Mouse (Mus musculus) stomach, embryonic 16.5 days (tissue): Measurements from ENCODE around the gene Nwd1. TPM values are rescaled to one million over a fixed set of nuclear protein-coding genes. Genes with fewer than 3 reads are reported as not detected.
A peak's percentile ranks its signal among the peaks of the same experiment; 100 is the strongest.

Source experiments
- ATAC-seq: fragments of 200-750 bp; cut with Nextera tagmentation; 2 replicates; pipeline ENCODE4 v1.8.0; 2017; ENCODE audit warnings: moderate number of reproducible peaks, moderate TSS enrichment; ENCODE audit not compliant: insufficient read depth, low FRiP score
- H3K27ac ChIP-seq: fragments of 300-500 bp; sonication (generic); 2 replicates; pipeline ENCODE4 v1.5.1; 2014; ENCODE audit warnings: low read length
- H3K27me3 ChIP-seq: fragments of 300-500 bp; sonication (generic); 2 replicates; pipeline ENCODE4 v1.6.1; 2014; ENCODE audit warnings: low read length, control low read depth, mixed read lengths; ENCODE audit not compliant: control insufficient read depth, insufficient read depth
- H3K36me3 ChIP-seq: fragments of 300-500 bp; sonication (generic); 2 replicates; pipeline ENCODE4 v1.6.1; 2014; ENCODE audit warnings: low read length; ENCODE audit not compliant: control insufficient read depth, insufficient read depth
- H3K4me1 ChIP-seq: fragments of 300-500 bp; sonication (generic); 2 replicates; pipeline ENCODE4 v1.6.1; 2014; ENCODE audit warnings: low read length, control low read depth, mixed read lengths; ENCODE audit not compliant: control insufficient read depth, insufficient read depth
- H3K4me2 ChIP-seq: fragments of 300-500 bp; sonication (generic); 2 replicates; pipeline ENCODE4 v1.6.1; 2014; ENCODE audit warnings: low read depth, low read length, mixed read lengths
- H3K4me3 ChIP-seq: fragments of 300-500 bp; sonication (generic); replicated peaks from 2 replicates; pipeline ENCODE4 v1.5.1; 2014; ENCODE audit warnings: mild to moderate bottlenecking, low read length
- H3K9ac ChIP-seq: fragments of 300-500 bp; sonication (generic); 2 replicates; pipeline ENCODE4 v1.6.1; 2014; ENCODE audit warnings: low read length
- H3K9me3 ChIP-seq: fragments of 300-500 bp; sonication (generic); replicated peaks from 2 replicates; pipeline ENCODE4 v1.6.1; 2016; ENCODE audit warnings: low read length, control low read depth; ENCODE audit not compliant: control insufficient read depth
- WGBS: fragments of 180-500 bp; shearing (Covaris S2); extraction: QIAGEN DNeasy Blood & Tissue Kit; methylation state at CpG from one replicate; pipeline ENCODE4 v1.1.7; 2014; 5-methylcytosine and 5-hydroxymethylcytosine counted together
- polyA plus RNA-seq: library from polyadenylated mRNA; unstranded; fragments of >200 nt; fragmentation: Nextera tagmentation; extraction: Ambion mirVana; gene quantifications from 2 replicates; pipeline ENCODE4 v1.2.1, GENCODE M21; 2015

Gene Nwd1
- 0.09 and 0.51 TPM in 2 replicates for polyA plus RNA-seq

GRCm38 (mm10) chr8:72646060-72646767 lies at the start of gene Nwd1:
TSS of gene Nwd1 (plus strand) at chr8:72646711.
- peak; percentile 82 for ATAC-seq

GRCm38 (mm10) chr8:72642885-72643284 lies 3.6 kb upstream of the Nwd1 start:
- Histone ChIP-seq H3K9ac (no peak overlapping the region), H3K4me2 (no peak overlapping the region), H3K27me3 (no peaks in the 10 kb centered on the region), H3K9me3 (no peaks in the 10 kb centered on the region), H3K27ac (no peak overlapping the region), H3K4me3 (no peak overlapping the region), H3K36me3 (no peaks in the 10 kb centered on the region), H3K4me1 (peaks cover 10% of the 10 kb centered on the region; the same call in 1 of the 2 replicates)
- ATAC-seq = peak; percentile 68
- WGBS = 94% methylated on average over 1 of the region's 1 CpGs

More at GRCm38 (mm10) chr8:72646060-72646767, at the start of gene Nwd1:
- WGBS = 33% methylated on average over 11 of the region's 11 CpGs
- no peaks in the 10 kb centered on the region for H3K36me3 ChIP-seq
- H3K27ac ChIP-seq = peak within 1 kb of the TSS; percentile 60
- H3K4me2 ChIP-seq = no peak within 1 kb of the TSS
- peaks cover 10% of the 10 kb centered on the region; the same call in 1 of the 2 replicates for H3K4me1 ChIP-seq
- H3K27me3 ChIP-seq = no peaks in the 10 kb centered on the region
- no peak within 1 kb of the TSS for H3K4me3 ChIP-seq
- no peaks in the 10 kb centered on the region for H3K9me3 ChIP-seq
- 0 out of 2 replicates have a peak within 1 kb of the TSS, but pooled peaks have one; percentile 14 for H3K9ac ChIP-seq

- WGBS = 56% methylated on average over 4 of the region's 4 CpGs
- H3K27ac ChIP-seq = no peak overlapping the region
- no peak overlapping the region for H3K4me3 ChIP-seq
- no peak overlapping the region for H3K9ac ChIP-seq
- no peak overlapping the region for H3K4me2 ChIP-seq
- no peaks in the 10 kb centered on the region for H3K36me3 ChIP-seq
- peaks cover 10% of the 10 kb centered on the region; the same call in 1 of the 2 replicates for H3K4me1 ChIP-seq
- no peaks in the 10 kb centered on the region for H3K27me3 ChIP-seq
- no peaks in the 10 kb centered on the region for H3K9me3 ChIP-seq
- ATAC-seq = no peak
These were observed 1.9 kb upstream of the Nwd1 start for GRCm38 (mm10) chr8:72644601-72645000.

- no peak overlapping the region for H3K4me2 ChIP-seq
- H3K27ac ChIP-seq = peak overlapping the region; percentile 60
- H3K4me1 ChIP-seq = peaks cover 10% of the 10 kb centered on the region; the same call in 1 of the 2 replicates
- H3K4me3 ChIP-seq = no peak overlapping the region
- H3K9me3 ChIP-seq = no peaks in the 10 kb centered on the region
- no peaks in the 10 kb centered on the region for H3K36me3 ChIP-seq
- no peaks in the 10 kb centered on the region for H3K27me3 ChIP-seq
- 78% methylated on average over 5 of the region's 5 CpGs for WGBS
- no peak for ATAC-seq
- 0 out of 2 replicates have a peak overlapping the region, but pooled peaks have one; percentile 14 for H3K9ac ChIP-seq
These were observed 245 bp downstream of the Nwd1 start for GRCm38 (mm10) chr8:72646768-72647143.

GRCm38 (mm10) chr8:72650697-72651096 lies 4.2 kb downstream of the Nwd1 start:
- no peak for ATAC-seq
- no peaks in the 10 kb centered on the region for H3K9me3 ChIP-seq
- H3K9ac ChIP-seq = no peak overlapping the region
- H3K27me3 ChIP-seq = no peaks in the 10 kb centered on the region
- H3K36me3 ChIP-seq = no peaks in the 10 kb centered on the region
- no peak overlapping the region for H3K4me3 ChIP-seq
- H3K27ac ChIP-seq = no peak overlapping the region
- WGBS = 88% methylated on average over 2 of the region's 2 CpGs
- H3K4me2 ChIP-seq = no peak overlapping the region
- peaks cover 10% of the 10 kb centered on the region; the same call in 1 of the 2 replicates for H3K4me1 ChIP-seq

- Histone ChIP-seq H3K36me3 (no peaks in the 10 kb centered on the region), H3K4me1 (no peaks in the 10 kb centered on the region), H3K9ac (no peak overlapping the region), H3K9me3 (no peaks in the 10 kb centered on the region), H3K27ac (peak overlapping the region; percentile 34; the same call in 1 of the 2 replicates), H3K4me3 (no peak overlapping the region), H3K4me2 (no peak overlapping the region), H3K27me3 (no peaks in the 10 kb centered on the region)
- peak; percentile 65 for ATAC-seq
- WGBS = 17% methylated on average over 13 of the region's 13 CpGs
These were observed 8.3 kb downstream of the Nwd1 start for GRCm38 (mm10) chr8:72654565-72655521.

GRCm38 (mm10) chr8:72655522-72655912 lies 9.0 kb downstream of the Nwd1 start:
- H3K4me3 ChIP-seq = no peak overlapping the region
- no peak overlapping the region for H3K9ac ChIP-seq
- ATAC-seq = 0 out of 2 replicates have a peak, but pooled peaks have one; percentile 4
- no peaks in the 10 kb centered on the region for H3K27me3 ChIP-seq
- WGBS = 59% methylated on average over 3 of the region's 3 CpGs
- no peak overlapping the region for H3K27ac ChIP-seq
- H3K36me3 ChIP-seq = no peaks in the 10 kb centered on the region
- H3K9me3 ChIP-seq = no peaks in the 10 kb centered on the region
- H3K4me2 ChIP-seq = no peak overlapping the region
- no peaks in the 10 kb centered on the region for H3K4me1 ChIP-seq

- Histone ChIP-seq H3K4me3 (no peak overlapping the region), H3K27ac (no peak overlapping the region), H3K27me3 (no peaks in the 10 kb centered on the region), H3K36me3 (no peaks in the 10 kb centered on the region), H3K4me2 (no peak overlapping the region), H3K4me1 (no peaks in the 10 kb centered on the region), H3K9me3 (no peaks in the 10 kb centered on the region), H3K9ac (no peak overlapping the region)
- 82% methylated on average over 2 of the region's 2 CpGs for WGBS
- ATAC-seq = no peak
These were observed 13.5 kb downstream of the Nwd1 start for GRCm38 (mm10) chr8:72659967-72660366.
